Mouse (Mus musculus) kidney, postnatal 0 days (tissue): Measurements from ENCODE around the gene Fbxo42. TPM values are rescaled to one million over a fixed set of nuclear protein-coding genes. Genes with fewer than 3 reads are reported as not detected.
A peak's percentile ranks its signal among the peaks of the same experiment; 100 is the strongest.
"Not testable (repeated sequence)": the region's sequence is repeated elsewhere in the genome, so short reads cannot be mapped to it uniquely, and the experiment has no call there.

ENCODE experiments used
- ATAC-seq: fragments of 200-750 bp; cut with Nextera tagmentation; replicated peaks from 2 replicates; pipeline ENCODE4 v1.8.0; 2017; ENCODE audit warnings: low read depth, moderate number of reproducible peaks, moderate TSS enrichment, moderate library complexity; ENCODE audit not compliant: low FRiP score
- DNase-seq: peaks from one replicate; pipeline ENCODE4 v3.0.0-alpha.2; 2016; ENCODE audit warnings: low spot score
- H3K27ac ChIP-seq: fragments of 300-500 bp; sonication (generic); 2 replicates; pipeline ENCODE4 v1.5.1; 2014; ENCODE audit warnings: mild to moderate bottlenecking
- H3K27me3 ChIP-seq: fragments of 300-500 bp; sonication (generic); 2 replicates; pipeline ENCODE4 v1.6.1; 2014; ENCODE audit warnings: low read length, mixed read lengths; ENCODE audit not compliant: insufficient read depth
- H3K36me3 ChIP-seq: fragments of 300-500 bp; sonication (generic); 2 replicates; pipeline ENCODE4 v1.6.1; 2014; ENCODE audit warnings: low read length, mixed read lengths; ENCODE audit not compliant: insufficient read depth
- H3K4me1 ChIP-seq: fragments of 300-500 bp; sonication (generic); replicated peaks from 2 replicates; pipeline ENCODE4 v1.6.1; 2014; ENCODE audit warnings: antibody characterized with exemption, low read length, mixed read lengths; ENCODE audit not compliant: insufficient read depth
- H3K4me2 ChIP-seq: fragments of 300-500 bp; sonication (generic); 2 replicates; pipeline ENCODE4 v1.6.1; 2014; ENCODE audit warnings: mild to moderate bottlenecking, low read length, moderate library complexity, mixed read lengths
- H3K4me3 ChIP-seq: fragments of 300-500 bp; sonication (generic); replicated peaks from 2 replicates; pipeline ENCODE4 v1.5.1; 2014; ENCODE audit warnings: low read depth, low read length
- H3K9ac ChIP-seq: fragments of 300-500 bp; sonication (generic); 2 replicates; pipeline ENCODE4 v1.6.1; 2014; ENCODE audit warnings: low read depth, low read length
- H3K9me3 ChIP-seq: fragments of 300-500 bp; sonication (generic); replicated peaks from 2 replicates; pipeline ENCODE4 v1.6.1; 2016; ENCODE audit warnings: low read length, inconsistent platforms, mixed read lengths
- CTCF ChIP-seq: IDR thresholded peaks from 2 replicates; pipeline ENCODE4 v1.5.1; 2016; ENCODE audit warnings: antibody characterized with exemption, low read depth, mild to moderate bottlenecking, moderate library complexity
- WGBS: fragments of 180-500 bp; shearing (Covaris S2); extraction: QIAGEN DNeasy Blood & Tissue Kit; methylation state at CpG from one replicate; pipeline ENCODE4 v1.1.7; 2014; 5-methylcytosine and 5-hydroxymethylcytosine counted together
- polyA plus RNA-seq: library from polyadenylated mRNA; unstranded; fragments of >200 nt; fragmentation: Nextera tagmentation; extraction: Ambion mirVana; gene quantifications from 2 replicates; pipeline ENCODE4 v1.2.1, GENCODE M21; 2015

Fbxo42 gene
- polyA plus RNA-seq, 1 experiment from 2014 or later = 14.6 TPM

- Histone ChIP-seq H3K4me1 (peaks cover 58% of the 10 kb centered on the region), H3K27ac (peak overlapping the region; percentile 91), H3K4me2 (peak overlapping the region; percentile 13; the same call in 1 of the 2 replicates), H3K9ac (no peak overlapping the region), H3K9me3 (no peaks in the 10 kb centered on the region), H3K36me3 (no peaks in the 10 kb centered on the region), H3K27me3 (no peaks in the 10 kb centered on the region), H3K4me3 (no peak overlapping the region)
- TF ChIP-seq CTCF = no peak
- WGBS = 41% methylated on average over 8 of the region's 8 CpGs
- ATAC-seq (no peak), DNase-seq (peak; percentile 85)
Measured at GRCm38 (mm10) chr4:141133227-141133626, 14.5 kb upstream of the Fbxo42 start.

- peak; percentile 43 for DNase-seq
- no peak overlapping the region for H3K4me3 ChIP-seq
Measured at GRCm38 (mm10) chr4:141134031-141134441, 13.7 kb upstream of the Fbxo42 start.

GRCm38 (mm10) chr4:141134751-141135530 is 12.8 kb upstream of the Fbxo42 start:
- H3K4me1 ChIP-seq = peaks cover 55% of the 10 kb centered on the region
- H3K9ac ChIP-seq = no peak overlapping the region
- peak overlapping the region; percentile 76; the same call in 1 of the 2 replicates for H3K27ac ChIP-seq
- no peaks in the 10 kb centered on the region for H3K27me3 ChIP-seq
- H3K36me3 ChIP-seq = no peaks in the 10 kb centered on the region
- ATAC-seq = no peak
- H3K4me3 ChIP-seq = no peak overlapping the region
- 0 out of 2 replicates have a peak overlapping the region, but pooled peaks have one; percentile 8 for H3K4me2 ChIP-seq
- no peak for DNase-seq
- no peaks in the 10 kb centered on the region for H3K9me3 ChIP-seq
- no peak for TF ChIP-seq CTCF
- WGBS = 68% methylated on average over 20 of the region's 20 CpGs

More at GRCm38 (mm10) chr4:141134031-141134441, 13.7 kb upstream of the Fbxo42 start:
- ATAC-seq = no peak
- no peaks in the 10 kb centered on the region for H3K27me3 ChIP-seq
- H3K9me3 ChIP-seq = no peaks in the 10 kb centered on the region
- 50% methylated on average over 8 of the region's 8 CpGs for WGBS
- H3K4me1 ChIP-seq = peaks cover 58% of the 10 kb centered on the region
- TF ChIP-seq CTCF = no peak
- H3K4me2 ChIP-seq = no peak overlapping the region
- H3K36me3 ChIP-seq = no peaks in the 10 kb centered on the region
- H3K27ac ChIP-seq = peak overlapping the region; percentile 76
- H3K9ac ChIP-seq = no peak overlapping the region

GRCm38 (mm10) chr4:141136126-141136525 is 11.6 kb upstream of the Fbxo42 start:
- no peak overlapping the region for H3K4me2 ChIP-seq
- H3K27me3 ChIP-seq = no peaks in the 10 kb centered on the region
- H3K4me1 ChIP-seq = peaks cover 47% of the 10 kb centered on the region
- no peaks in the 10 kb centered on the region for H3K36me3 ChIP-seq
- WGBS = 75% methylated on average over 7 of the region's 7 CpGs
- H3K9ac ChIP-seq = no peak overlapping the region
- H3K27ac ChIP-seq = no peak overlapping the region
- no peaks in the 10 kb centered on the region for H3K9me3 ChIP-seq
- TF ChIP-seq CTCF = no peak
- no peak for DNase-seq
- no peak for ATAC-seq
- H3K4me3 ChIP-seq = no peak overlapping the region

- ATAC-seq, H3K9ac ChIP-seq, H3K4me3 ChIP-seq, H3K36me3 ChIP-seq, DNase-seq, H3K27me3 ChIP-seq, H3K9me3 ChIP-seq: not testable (repeated sequence)
- peak overlapping the region; percentile 84; the same call in 1 of the 2 replicates for H3K4me2 ChIP-seq
- 50% methylated on average over 3 of the region's 3 CpGs for WGBS
- peak overlapping the region; percentile 97; the same call in 1 of the 2 replicates for H3K27ac ChIP-seq
- H3K4me1 ChIP-seq = peaks cover 37% of the 10 kb centered on the region
- peak; percentile 39; the same call in 1 of the 2 replicates for TF ChIP-seq CTCF
Measured at GRCm38 (mm10) chr4:141137740-141138139, 10.0 kb upstream of the Fbxo42 start.

GRCm38 (mm10) chr4:141138425-141139115 is 9.1 kb upstream of the Fbxo42 start:
- under 1% methylated on average over 28 of the region's 29 CpGs for WGBS
- no peaks in the 10 kb centered on the region for H3K9me3 ChIP-seq
- no peaks in the 10 kb centered on the region for H3K27me3 ChIP-seq
- 0 out of 2 replicates have a peak, but pooled peaks have one; percentile 3 for TF ChIP-seq CTCF
- H3K36me3 ChIP-seq = no peaks in the 10 kb centered on the region
- peak overlapping the region; percentile 88 for H3K9ac ChIP-seq
- peak overlapping the region; percentile 97 for H3K27ac ChIP-seq
- H3K4me3 ChIP-seq = peak overlapping the region; percentile 94
- ATAC-seq (no peak; the same call in 1 of the 2 replicates), DNase-seq (peak; percentile 86)
- H3K4me1 ChIP-seq = peaks cover 30% of the 10 kb centered on the region
- peak overlapping the region; percentile 84 for H3K4me2 ChIP-seq
